Mouse (Mus musculus): Measurements from ENCODE around the gene Nsun6. TPM values are rescaled to one million over a fixed set of nuclear protein-coding genes. Genes with fewer than 3 reads are reported as not detected.

Gene Nsun6
- 0.78 and 1.2 TPM in 2 replicates for polyA plus RNA-seq (2012; rRNA removed)

- no peaks in the 10 kb centered on the region for H3K27me3 ChIP-seq (ENCODE audit: control insufficient read depth, insufficient read depth, low read length)
- peak within 1 kb of the TSS; percentile 78 for H3K4me3 ChIP-seq (ENCODE audit: extremely low read depth, insufficient read depth, insufficient read length)
- peak within 1 kb of the TSS; percentile 87 for H3K27ac ChIP-seq (ENCODE audit: insufficient read depth, low read length)
- no peaks in the 10 kb centered on the region for H3K36me3 ChIP-seq (ENCODE audit: control insufficient read depth, insufficient read depth, low read length)
- DNase-seq (ENCODE audit: low read depth in 1 of 2, low spot score in 2 of 2) = peak; percentile 89 to 96
- under 1% methylated on average over 75 of the region's 75 CpGs for WGBS
- TF ChIP-seq POLR2A (IDR thresholded peaks at IDR 0.05; ENCODE audit: low read depth, low read length) (peak; percentile 56), CTCF (IDR thresholded peaks at IDR 0.05; ENCODE audit: extremely low read depth, insufficient read depth, insufficient read length, insufficient replicate concordance) (0 out of 2 replicates have a peak, but pooled peaks have one; percentile 7)
- peaks cover 9% of the 10 kb centered on the region; the same call in 1 of the 2 replicates for H3K4me1 ChIP-seq (ENCODE audit: control insufficient read depth, insufficient read depth, insufficient read length)
These were observed at the start of gene Nsun6 for GRCm38 (mm10) chr2:15054945-15055637. TSS of gene Nsun6 (minus strand) at chr2:15055069.

DNA sequence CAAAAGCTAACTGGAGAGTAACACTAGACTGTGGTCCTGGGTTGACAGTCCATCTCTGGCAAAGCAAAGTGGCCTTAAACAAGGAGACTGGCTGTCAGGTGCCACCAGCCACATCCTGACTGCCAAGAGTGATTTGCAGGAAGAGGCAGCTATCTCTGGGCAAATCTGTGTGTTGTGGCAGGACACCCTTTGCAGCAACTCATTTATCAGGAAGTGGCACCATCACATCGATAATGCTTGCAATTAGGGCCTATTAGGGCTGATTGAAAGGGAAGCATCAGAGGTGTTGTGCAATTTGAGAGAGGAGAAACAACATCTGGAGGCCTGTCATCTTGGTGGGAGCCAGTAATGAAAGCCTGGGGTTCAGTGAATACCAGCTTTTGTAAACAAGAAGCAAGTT lies 49.5 kb upstream of the Nsun6 start:
- no peak overlapping the region for H3K4me3 ChIP-seq (ENCODE audit: extremely low read depth, insufficient read depth, insufficient read length)
- H3K36me3 ChIP-seq (ENCODE audit: control insufficient read depth, insufficient read depth, low read length) = no peaks in the 10 kb centered on the region
- no peaks in the 10 kb centered on the region for H3K27me3 ChIP-seq (ENCODE audit: control insufficient read depth, insufficient read depth, low read length)
- H3K27ac ChIP-seq (ENCODE audit: insufficient read depth, low read length) = no peak overlapping the region
- TF ChIP-seq POLR2A (IDR thresholded peaks at IDR 0.05; ENCODE audit: low read depth, low read length) (no peak), CTCF (IDR thresholded peaks at IDR 0.05; ENCODE audit: extremely low read depth, insufficient read depth, insufficient read length, insufficient replicate concordance) (no peak)
- 0% methylated on average over 1 of the region's 1 CpGs for WGBS
- no peaks in the 10 kb centered on the region for H3K4me1 ChIP-seq (ENCODE audit: control insufficient read depth, insufficient read depth, insufficient read length)
- no peak for DNase-seq (ENCODE audit: low read depth in 1 of 2, low spot score in 2 of 2)

DNA sequence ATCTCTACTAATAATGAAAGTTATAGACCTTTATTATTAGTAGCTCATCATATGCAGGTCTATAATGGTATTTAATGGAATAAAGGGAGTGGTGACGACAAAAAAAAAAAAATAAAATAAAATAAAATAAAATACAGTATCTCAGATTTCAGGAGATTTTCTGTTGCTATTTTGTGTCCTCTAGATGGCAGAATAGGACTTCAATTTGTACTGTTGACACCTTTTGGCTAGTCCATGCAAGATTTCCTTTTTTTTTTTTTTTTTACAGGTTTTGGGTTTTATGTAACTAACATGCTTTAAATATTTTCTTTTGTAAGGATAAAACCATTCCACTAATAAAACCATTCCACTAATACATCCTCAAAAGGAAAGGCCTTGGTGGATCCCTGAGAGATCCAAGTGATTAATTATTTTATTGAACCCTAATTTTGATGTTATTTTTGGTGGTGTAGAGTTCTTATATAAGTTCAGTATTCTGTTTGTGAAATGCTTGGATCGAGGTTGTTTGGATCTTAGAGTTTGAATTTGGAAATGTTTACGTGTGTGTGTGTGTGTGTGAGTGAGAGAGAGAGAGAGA lies 41.7 kb upstream of the Nsun6 start:
- no peak for TF ChIP-seq POLR2A (IDR thresholded peaks at IDR 0.05; ENCODE audit: low read depth, low read length)
- TF ChIP-seq CTCF (IDR thresholded peaks at IDR 0.05; ENCODE audit: extremely low read depth, insufficient read depth, insufficient read length, insufficient replicate concordance) = no peak
- Histone ChIP-seq H3K27me3 (ENCODE audit: control insufficient read depth, insufficient read depth, low read length) (no peaks in the 10 kb centered on the region), H3K4me3 (ENCODE audit: extremely low read depth, insufficient read depth, insufficient read length) (no peak overlapping the region), H3K36me3 (ENCODE audit: control insufficient read depth, insufficient read depth, low read length) (no peaks in the 10 kb centered on the region), H3K27ac (ENCODE audit: insufficient read depth, low read length) (no peak overlapping the region), H3K4me1 (ENCODE audit: control insufficient read depth, insufficient read depth, insufficient read length) (no peaks in the 10 kb centered on the region)
- 52% methylated on average over 3 of the region's 3 CpGs for WGBS
- DNase-seq (ENCODE audit: low read depth in 1 of 2, low spot score in 2 of 2) = no peak

DNA sequence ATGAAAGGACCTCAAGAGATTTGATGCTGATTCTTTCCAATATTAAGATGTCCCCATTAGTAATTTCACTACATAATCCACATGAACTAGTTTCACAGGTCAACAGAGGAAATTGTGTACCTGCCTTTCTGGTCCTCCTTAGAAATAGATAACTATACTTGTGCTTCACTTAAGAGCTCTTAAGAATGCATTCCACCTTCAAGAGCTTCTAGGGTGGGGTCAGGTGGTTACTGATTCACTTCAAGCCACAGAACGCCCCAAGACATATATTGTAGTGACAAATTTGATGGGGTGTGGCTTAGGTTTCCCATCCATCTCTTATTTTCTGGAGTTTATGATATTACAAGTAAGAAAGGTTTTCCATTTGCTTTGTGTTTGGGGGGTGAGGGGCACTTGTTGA lies 32.4 kb upstream of the Nsun6 start:
- WGBS = 86% methylated on average over 1 of the region's 1 CpGs
- DNase-seq (ENCODE audit: low read depth in 1 of 2, low spot score in 2 of 2) = no peak
- no peaks in the 10 kb centered on the region for H3K4me1 ChIP-seq (ENCODE audit: control insufficient read depth, insufficient read depth, insufficient read length)
- H3K27me3 ChIP-seq (ENCODE audit: control insufficient read depth, insufficient read depth, low read length) = no peaks in the 10 kb centered on the region
- TF ChIP-seq CTCF (IDR thresholded peaks at IDR 0.05; ENCODE audit: extremely low read depth, insufficient read depth, insufficient read length, insufficient replicate concordance) = no peak
- H3K36me3 ChIP-seq (ENCODE audit: control insufficient read depth, insufficient read depth, low read length) = no peaks in the 10 kb centered on the region
- H3K27ac ChIP-seq (ENCODE audit: insufficient read depth, low read length) = no peak overlapping the region
- H3K4me3 ChIP-seq (ENCODE audit: extremely low read depth, insufficient read depth, insufficient read length) = no peak overlapping the region

DNA sequence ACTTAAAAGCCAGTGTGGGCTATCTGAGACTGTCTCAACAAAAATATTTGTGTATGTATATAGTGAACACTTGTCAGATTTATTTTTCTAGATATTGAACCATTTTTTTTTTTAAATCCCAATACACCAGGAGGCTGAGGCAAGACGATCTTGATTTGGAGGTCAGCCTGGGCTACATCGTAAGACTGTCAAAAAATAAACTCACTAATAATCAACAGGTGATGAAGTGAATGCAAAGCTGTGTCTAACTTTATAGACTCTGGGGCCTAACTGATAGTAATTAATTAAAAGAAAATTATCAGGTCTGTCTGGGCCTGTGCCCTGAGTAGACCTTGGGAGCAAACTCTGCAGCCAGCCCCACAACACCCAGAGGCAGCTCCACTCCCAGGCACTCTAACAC lies 28.8 kb upstream of the Nsun6 start:
- no peaks in the 10 kb centered on the region for H3K27me3 ChIP-seq (ENCODE audit: control insufficient read depth, insufficient read depth, low read length)
- 94% methylated on average over 2 of the region's 2 CpGs for WGBS
- no peak for DNase-seq (ENCODE audit: low read depth in 1 of 2, low spot score in 2 of 2)
- H3K36me3 ChIP-seq (ENCODE audit: control insufficient read depth, insufficient read depth, low read length) = peaks cover 6% of the 10 kb centered on the region
- H3K4me1 ChIP-seq (ENCODE audit: control insufficient read depth, insufficient read depth, insufficient read length) = no peaks in the 10 kb centered on the region
- TF ChIP-seq POLR2A (IDR thresholded peaks at IDR 0.05; ENCODE audit: low read depth, low read length) (no peak), CTCF (IDR thresholded peaks at IDR 0.05; ENCODE audit: extremely low read depth, insufficient read depth, insufficient read length, insufficient replicate concordance) (no peak)
- H3K4me3 ChIP-seq (ENCODE audit: extremely low read depth, insufficient read depth, insufficient read length) = no peak overlapping the region
- no peak overlapping the region for H3K27ac ChIP-seq (ENCODE audit: insufficient read depth, low read length)

- Histone ChIP-seq H3K4me3 (ENCODE audit: extremely low read depth, insufficient read depth, insufficient read length) (no peak overlapping the region), H3K27ac (ENCODE audit: insufficient read depth, low read length) (no peak overlapping the region), H3K4me1 (ENCODE audit: control insufficient read depth, insufficient read depth, insufficient read length) (no peaks in the 10 kb centered on the region), H3K27me3 (ENCODE audit: control insufficient read depth, insufficient read depth, low read length) (no peaks in the 10 kb centered on the region), H3K36me3 (ENCODE audit: control insufficient read depth, insufficient read depth, low read length) (peaks cover 3% of the 10 kb centered on the region; the same call in 1 of the 2 replicates)
- no peak for DNase-seq (ENCODE audit: low read depth in 1 of 2, low spot score in 2 of 2)
- no peak for TF ChIP-seq CTCF (IDR thresholded peaks at IDR 0.05; ENCODE audit: extremely low read depth, insufficient read depth, insufficient read length, insufficient replicate concordance)
- TF ChIP-seq POLR2A (IDR thresholded peaks at IDR 0.05; ENCODE audit: low read depth, low read length) = no peak
- WGBS = 89% methylated on average over 5 of the region's 5 CpGs
These were observed 12.2 kb upstream of the Nsun6 start for GRCm38 (mm10) chr2:15067091-15067490.

GRCm38 (mm10) chr2:15065447-15065846 lies 10.6 kb upstream of the Nsun6 start:
- no peaks in the 10 kb centered on the region for H3K4me1 ChIP-seq (ENCODE audit: control insufficient read depth, insufficient read depth, insufficient read length)
- peaks cover 3% of the 10 kb centered on the region; the same call in 1 of the 2 replicates for H3K36me3 ChIP-seq (ENCODE audit: control insufficient read depth, insufficient read depth, low read length)
- DNase-seq (ENCODE audit: low read depth in 1 of 2, low spot score in 2 of 2) = no peak
- no peak overlapping the region for H3K27ac ChIP-seq (ENCODE audit: insufficient read depth, low read length)
- H3K27me3 ChIP-seq (ENCODE audit: control insufficient read depth, insufficient read depth, low read length) = no peaks in the 10 kb centered on the region
- no peak overlapping the region for H3K4me3 ChIP-seq (ENCODE audit: extremely low read depth, insufficient read depth, insufficient read length)
- no peak for TF ChIP-seq CTCF (IDR thresholded peaks at IDR 0.05; ENCODE audit: extremely low read depth, insufficient read depth, insufficient read length, insufficient replicate concordance)
- 84% methylated on average over 2 of the region's 2 CpGs for WGBS

Data from spleen, adult 2 months (tissue).